Mouse (Mus musculus) right cerebral cortex, postnatal 4 days (tissue): ENCODE results near the gene Trappc4.
"Not testable (repeated sequence)": the region's sequence is repeated elsewhere in the genome, so short reads cannot be mapped to it uniquely, and the experiment has no call there.

Source experiments
- DNase-seq: peaks from one replicate; pipeline ENCODE4 v3.0.0-alpha.2; 2022

Trappc4 gene

DNA sequence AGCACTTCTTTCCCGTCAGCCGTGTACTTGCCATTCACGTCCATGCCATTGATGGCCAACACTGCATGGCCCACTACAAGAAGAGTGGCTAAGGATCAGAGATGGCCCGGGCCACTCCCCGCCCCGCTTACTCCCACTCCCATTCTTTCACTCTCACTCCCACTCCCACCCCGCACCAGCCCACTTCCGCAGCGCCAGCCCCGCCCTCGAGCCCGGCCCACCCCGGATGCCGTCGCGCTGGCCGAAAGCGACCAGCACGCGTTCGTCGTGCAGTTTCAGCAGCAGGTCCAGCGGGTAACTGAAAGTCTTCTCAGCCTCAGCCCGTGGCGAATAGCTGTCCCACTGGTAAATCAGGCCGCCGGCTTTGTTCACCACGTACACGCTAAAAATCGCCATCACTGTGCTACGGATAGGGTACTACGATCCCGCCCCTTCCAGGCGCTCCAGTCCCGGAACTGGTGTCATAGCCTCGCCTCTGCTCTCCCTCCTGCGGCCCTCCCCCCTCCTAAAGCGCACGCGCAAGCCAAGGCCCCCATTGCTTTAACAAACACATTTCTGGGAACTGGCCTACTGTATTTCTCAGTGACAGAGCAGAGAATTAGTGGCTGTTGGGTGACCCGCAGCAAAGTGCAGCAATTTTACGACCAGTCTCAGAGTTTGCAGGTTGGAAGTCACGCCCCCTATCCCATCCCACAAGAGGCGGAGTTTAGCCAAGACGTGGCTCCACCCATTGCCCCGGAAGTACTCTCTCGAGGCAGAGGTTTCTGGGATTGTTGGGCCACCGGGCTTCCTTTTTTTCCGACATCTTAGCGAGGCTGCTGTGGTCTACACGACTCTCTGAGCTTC is at the start of gene Trappc4, which contains the start of gene Rps25:
Gene Trappc4 (minus strand): TSS at position 695 of the 846 bp plus-strand sequence.
Gene Rps25 (plus strand): TSS at position 234 of the 846 bp plus-strand sequence.
- DNase-seq = peak; percentile 83

DNA sequence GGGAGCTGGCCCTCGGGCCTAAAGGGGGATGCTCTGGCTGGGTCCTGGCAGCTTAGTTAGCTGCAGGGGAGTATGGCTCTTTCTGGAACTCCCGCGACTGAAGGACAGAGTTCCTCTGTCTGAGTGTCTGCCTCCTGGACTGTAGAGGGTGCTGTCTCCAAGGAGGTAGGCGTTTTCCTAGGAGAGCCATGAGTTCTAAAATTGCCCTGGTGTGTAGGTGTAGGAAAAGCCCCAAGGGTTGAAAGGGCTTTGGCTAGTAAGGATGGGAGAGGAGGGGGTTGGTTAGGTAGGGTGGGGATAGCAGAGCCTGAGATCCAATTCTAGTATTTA is 47.5 kb upstream of the Trappc4 start, which contains the start of gene Upk2:
Gene Upk2 (minus strand): TSS at position 86 of the 330 bp plus-strand sequence.
- DNase-seq = no peak

DNA sequence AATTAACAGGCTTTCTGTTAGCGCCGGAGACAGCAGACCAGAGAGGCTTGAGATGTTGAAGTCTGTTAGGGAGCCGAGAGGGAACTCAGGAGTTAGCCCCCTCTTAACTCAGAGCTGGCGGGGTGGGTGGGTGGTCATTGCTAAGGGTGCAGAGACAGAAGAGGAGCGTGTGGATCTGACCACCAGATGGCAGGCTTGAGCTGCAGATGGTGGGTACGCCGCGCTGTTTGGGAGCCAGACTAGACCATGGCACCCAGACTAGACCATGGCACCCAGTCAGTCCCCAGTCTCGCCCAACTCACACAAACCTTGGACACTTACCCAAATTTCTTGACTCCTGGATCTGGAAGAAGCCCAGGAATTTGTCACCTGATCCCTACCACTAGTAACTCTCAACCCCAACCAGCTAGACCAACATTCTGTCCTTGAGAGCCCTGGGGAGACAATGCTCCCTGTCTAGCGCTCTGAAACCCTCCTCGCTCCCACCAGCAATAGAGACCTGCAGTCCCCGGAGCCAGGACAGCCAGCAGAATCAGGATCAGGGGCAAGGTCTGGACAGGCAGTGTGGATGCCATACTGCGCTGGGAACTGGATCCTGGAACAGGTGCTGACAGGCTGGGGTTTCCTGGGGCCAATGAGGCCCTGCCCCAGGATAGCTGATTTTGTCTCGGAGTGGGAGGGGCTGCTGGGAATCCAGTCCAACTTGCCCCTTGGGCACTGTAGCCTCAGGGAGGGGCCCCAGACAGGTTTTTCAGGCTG is 46.9 kb upstream of the Trappc4 start:
- peak; percentile 97 for DNase-seq

DNA sequence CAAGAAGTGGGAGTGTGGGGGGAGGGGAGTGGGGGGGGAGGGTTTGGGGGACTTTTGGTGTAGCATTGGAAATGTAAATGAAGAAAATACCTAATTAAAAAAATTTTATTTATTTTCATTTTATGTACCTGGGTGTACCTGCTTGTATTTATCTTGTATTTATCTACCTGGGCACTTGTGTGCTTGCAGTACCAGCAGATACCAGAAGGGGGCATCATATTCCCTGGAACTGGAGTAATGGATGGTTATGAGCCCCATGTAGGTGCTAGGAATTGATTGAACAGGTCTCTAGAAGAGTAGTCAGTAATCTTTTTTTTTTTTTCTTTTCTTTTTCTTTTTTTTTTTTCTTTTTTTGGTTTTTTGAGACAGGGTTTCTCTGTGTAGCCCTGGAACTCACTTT is 43.0 kb upstream of the Trappc4 start:
- DNase-seq = no peak

DNA sequence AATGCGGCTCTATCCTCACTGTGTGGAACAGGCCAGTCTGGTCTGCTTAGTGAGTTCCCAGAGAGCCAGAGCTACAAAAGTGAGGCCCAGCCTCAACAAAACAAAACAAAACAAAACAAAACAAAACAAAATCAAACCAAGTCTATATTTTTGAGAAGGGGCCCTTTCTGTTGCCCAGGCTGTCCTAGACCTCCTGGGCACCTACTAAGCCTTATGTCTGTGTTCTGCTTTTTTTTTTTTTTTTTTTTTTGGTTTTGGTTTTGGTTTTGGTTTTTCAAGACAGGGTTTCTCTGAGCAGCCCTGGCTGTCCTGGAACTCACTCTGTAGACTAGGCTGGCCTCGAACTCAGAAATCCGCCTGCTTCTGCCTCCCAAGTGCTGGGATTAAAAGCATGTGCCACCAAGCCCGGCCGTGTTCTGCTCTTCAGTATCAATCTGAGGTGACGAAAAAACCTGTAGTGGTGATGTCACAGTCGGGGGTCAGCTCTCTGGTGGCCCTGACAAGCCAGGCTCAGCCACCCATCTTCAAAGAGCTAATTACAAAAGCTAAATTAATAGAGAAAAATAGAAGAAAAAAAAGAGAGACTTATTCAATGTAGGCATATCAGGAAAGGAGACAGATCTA is 37.1 kb upstream of the Trappc4 start:
- not testable (repeated sequence) for DNase-seq

DNA sequence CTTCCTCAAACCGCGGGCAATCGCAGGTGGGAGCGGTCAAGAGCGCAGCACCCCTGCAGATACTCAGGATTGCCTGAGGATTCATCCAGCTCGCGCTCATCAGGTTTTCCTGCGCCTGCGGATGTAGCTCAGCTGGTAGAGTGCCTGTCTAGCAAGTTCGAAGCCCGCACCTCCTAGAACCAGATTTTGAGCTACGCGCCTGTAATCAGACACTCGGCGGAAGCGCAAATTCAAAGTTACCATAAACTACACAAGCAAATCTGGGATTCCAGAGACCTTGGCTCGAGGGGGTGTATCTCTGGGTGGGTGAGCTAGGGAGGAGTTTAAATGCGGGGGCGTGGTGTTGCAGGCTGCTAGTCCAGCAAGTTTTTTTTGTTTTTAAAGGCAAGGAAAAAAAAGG is 33.6 kb upstream of the Trappc4 start, which contains the start of gene Foxr1:
Gene Foxr1 (minus strand): TSS at position 176 of the 400 bp plus-strand sequence.
- no peak for DNase-seq

- no peak for DNase-seq
Measured at GRCm38 (mm10) chr9:44435747-44436146, 28.3 kb upstream of the Trappc4 start.

GRCm38 (mm10) chr9:44432577-44433185 is 25.3 kb upstream of the Trappc4 start:
- DNase-seq = no peak

- DNase-seq = no peak
Measured at GRCm38 (mm10) chr9:44423576-44423975, 16.2 kb upstream of the Trappc4 start.

DNA sequence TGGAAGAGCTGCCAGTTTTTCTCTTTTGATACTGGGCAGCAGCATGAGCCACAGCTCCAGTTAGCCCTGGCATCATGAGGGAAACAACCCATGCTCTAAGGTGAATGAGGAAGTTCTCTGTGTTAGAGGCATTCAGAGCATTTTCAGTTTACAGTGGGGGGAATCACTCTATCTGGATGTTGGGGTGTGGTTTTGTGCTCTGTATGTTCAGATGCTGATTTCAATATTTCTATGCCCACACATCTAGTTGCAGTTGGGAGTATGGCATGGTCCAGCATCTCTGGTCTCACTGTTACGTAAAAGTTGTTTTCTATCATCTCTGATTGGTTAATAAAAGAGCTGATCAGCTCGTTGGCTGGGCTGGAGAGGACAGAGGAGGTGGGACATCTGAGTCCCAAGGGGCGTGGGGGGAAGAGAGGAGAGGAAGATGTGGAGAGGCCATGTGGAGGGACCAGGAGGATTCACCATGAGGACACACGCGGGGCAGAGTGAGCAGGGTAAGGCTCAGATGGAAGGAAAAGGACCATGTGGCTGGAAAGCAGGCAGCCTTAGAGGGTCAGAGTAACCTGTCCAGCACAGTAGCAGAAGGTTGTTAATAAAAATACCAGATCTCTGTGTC is 13.0 kb upstream of the Trappc4 start:
- no peak for DNase-seq

- not testable (repeated sequence) for DNase-seq
Measured at GRCm38 (mm10) chr9:44419730-44420129, 12.3 kb upstream of the Trappc4 start.

DNA sequence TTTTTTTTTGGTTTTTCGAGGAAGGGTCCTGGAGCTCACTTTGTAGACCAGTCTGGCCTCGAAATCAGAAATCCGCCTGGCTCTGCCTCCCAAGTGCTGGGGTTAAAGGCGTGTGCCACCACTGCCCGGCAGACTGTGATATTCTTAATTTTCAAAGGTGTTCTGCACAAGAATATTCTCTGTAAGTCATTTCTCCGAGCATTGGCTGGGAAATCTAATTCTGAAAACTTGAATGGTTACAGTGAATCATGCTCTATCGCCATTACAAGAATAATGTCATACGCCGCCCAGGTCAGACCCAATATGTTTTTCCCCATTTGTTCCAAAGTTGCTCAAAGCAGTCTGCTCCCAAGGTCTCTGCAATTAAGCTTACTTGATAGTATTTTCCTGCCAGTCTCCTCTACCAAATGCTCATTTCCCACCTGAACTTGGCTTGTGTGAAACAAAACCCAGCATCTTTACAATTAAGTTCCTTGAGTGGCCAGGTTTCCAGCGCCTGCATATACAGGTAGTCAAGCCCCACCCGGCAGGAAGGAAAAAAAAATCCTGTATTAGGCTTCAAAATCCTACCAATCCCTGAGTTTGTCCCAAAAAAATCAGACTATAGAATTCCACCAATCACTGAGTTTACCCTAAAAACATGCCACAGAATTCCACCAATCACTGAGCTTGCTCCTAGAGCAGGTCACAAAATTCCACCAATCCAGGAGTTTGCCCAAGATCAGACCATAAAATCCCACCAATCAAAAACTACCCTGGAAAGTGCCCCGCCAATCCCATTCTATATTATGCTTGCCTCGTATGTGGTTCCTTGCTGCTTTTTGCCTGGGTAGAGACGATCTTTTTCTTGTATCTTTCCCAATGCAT is 11.4 kb upstream of the Trappc4 start, which contains the start of gene Ccdc84:
Gene Ccdc84 (minus strand): TSS at position 51 of the 867 bp plus-strand sequence.
- no peak for DNase-seq

- DNase-seq = peak; percentile 96
Measured at GRCm38 (mm10) chr9:44417892-44418363, 10.5 kb upstream of the Trappc4 start.

- no peak for DNase-seq
Measured at GRCm38 (mm10) chr9:44417156-44417891, 9.9 kb upstream of the Trappc4 start.

DNA sequence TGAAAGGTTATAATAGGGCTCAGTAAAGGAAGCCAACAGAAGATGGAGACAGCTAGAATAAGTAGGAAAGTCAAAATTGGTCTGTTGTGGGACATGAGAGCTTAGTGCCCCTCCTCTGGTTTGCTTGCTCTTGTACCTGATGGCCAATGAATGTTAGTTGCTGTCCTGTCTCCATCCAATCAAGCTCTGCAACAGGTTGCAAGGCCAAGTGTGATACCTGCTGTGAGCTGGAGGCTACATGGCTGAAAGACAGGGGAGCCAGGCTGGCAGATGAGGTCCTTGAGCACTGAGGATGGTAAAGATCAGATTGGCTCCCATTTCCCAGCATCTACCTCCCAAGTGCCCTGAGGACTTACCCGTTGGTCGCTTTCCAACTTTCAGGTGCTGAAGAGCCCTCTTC is 5.4 kb upstream of the Trappc4 start:
- no peak for DNase-seq

DNA sequence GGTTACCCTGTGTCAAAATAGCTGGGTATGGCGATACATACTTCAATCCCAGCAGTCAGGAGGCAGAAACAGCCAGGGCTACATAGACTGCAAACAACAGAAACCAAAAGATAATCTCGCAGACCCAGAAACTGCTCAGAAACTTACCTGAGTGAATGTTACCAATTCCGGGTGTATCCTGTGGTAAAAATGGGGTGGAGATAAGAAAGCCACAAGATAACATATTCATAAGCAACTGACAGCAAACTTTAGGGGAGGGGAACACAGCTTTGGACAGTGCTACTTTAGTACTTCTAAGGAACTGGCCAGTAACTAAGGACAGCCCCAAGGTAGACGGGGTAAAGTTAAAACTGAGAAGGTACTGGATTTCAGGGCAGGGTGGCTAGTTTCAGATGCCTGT is 4.9 kb upstream of the Trappc4 start:
- DNase-seq = no peak

GRCm38 (mm10) chr9:44411601-44412130 is 4.3 kb upstream of the Trappc4 start:
- no peak for DNase-seq

GRCm38 (mm10) chr9:44410647-44411336 is 3.4 kb upstream of the Trappc4 start:
- DNase-seq = no peak

DNA sequence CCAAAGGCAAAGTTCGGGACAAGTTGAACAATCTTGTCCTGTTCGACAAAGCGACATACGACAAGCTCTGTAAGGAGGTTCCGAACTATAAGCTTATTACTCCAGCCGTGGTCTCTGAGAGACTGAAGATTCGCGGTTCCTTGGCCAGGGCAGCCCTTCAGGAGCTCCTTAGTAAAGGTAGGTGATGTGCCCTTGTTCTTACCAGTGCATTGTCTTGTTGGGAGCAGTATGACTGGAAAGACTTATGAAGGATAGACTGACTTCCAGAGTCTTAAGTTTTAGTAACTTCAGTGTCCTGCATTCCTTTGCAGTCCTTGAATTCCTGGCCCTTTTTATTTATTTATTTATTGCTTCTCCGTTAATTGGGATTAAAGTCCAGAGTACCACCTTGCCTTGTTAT is 1.3 kb upstream of the Trappc4 start:
- DNase-seq = not testable (repeated sequence)

DNA sequence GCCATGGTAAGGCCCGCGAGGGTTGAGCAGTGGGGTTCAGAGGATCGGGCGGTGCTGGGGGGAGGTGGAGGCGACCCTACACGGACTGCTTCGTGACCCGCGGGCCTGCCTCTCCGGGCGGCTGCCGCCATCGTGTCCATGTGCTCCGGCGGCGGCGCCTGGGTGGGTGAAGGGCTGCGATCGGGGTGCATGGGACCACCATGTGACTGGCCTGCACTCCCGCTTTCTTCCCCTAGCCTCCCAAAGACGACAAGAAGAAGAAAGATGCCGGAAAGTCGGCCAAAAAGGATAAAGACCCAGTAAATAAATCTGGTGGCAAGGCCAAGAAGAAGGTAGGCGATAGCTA is 325 bp upstream of the Trappc4 start:
- DNase-seq = no peak
